Comparison of ENCODE assay signal across 16 mouse cellular contexts in genomic region chr1:56887524-56887923, GRCm38 (mm10).
"Had no signal": no experiment of that assay in that cellular context is flagged by ENCODE, and none has a peak within 500 bp of the region (broad histone marks: within the 10 kb centered on the region; RNA-seq: fewer than 3 reads in every experiment).

No protein-coding gene starts in this region.

- H3K36me3 ChIP-seq: neural tube, embryonic 13.5 days; neural tube, embryonic 15.5 days; stomach, embryonic 15.5 days had no signal

- H3K27me3 ChIP-seq: neural tube, embryonic 13.5 days; neural tube, embryonic 15.5 days; stomach, embryonic 15.5 days had no signal

- H3K9me3 ChIP-seq: neural tube, embryonic 13.5 days; neural tube, embryonic 15.5 days; stomach, embryonic 15.5 days had no signal

- H3K4me3 ChIP-seq: neural tube, embryonic 13.5 days; neural tube, embryonic 15.5 days; stomach, embryonic 15.5 days had no signal

- H3K9ac ChIP-seq: neural tube, embryonic 13.5 days; neural tube, embryonic 15.5 days; stomach, embryonic 15.5 days had no signal

- DNase-seq: retina, postnatal 1 day; right cerebral cortex, adult 18-20 months; right cerebral cortex, postnatal 14 days; right cerebral cortex, postnatal 25 days; right cerebral cortex, postnatal 4 days; spleen, adult 18-20 months; thymus, adult 18-20 months; thymus, adult 2 months; thymus, postnatal 14 days; thymus, postnatal 25 days; thymus, postnatal 36 days; thymus, postnatal 4 days had no signal

- H3K27ac ChIP-seq: neural tube, embryonic 13.5 days; neural tube, embryonic 15.5 days; stomach, embryonic 15.5 days; stomach, postnatal 0 days had no signal

- H3K4me2 ChIP-seq: neural tube, embryonic 13.5 days; neural tube, embryonic 15.5 days; stomach, embryonic 15.5 days had no signal

- H3K4me1 ChIP-seq: neural tube, embryonic 13.5 days; neural tube, embryonic 15.5 days; stomach, embryonic 15.5 days had no signal
